Mouse (Mus musculus): ENCODE measurements around the gene Olfr1128. TPM values are rescaled to one million over a fixed set of nuclear protein-coding genes. Genes with fewer than 3 reads are reported as not detected.
"Not testable (repeated sequence)": the region's sequence is repeated elsewhere in the genome, so short reads cannot be mapped to it uniquely, and the experiment has no call there.

Gene Olfr1128
- polyA plus RNA-seq, 1 experiment from 2014 or later: not detected

- H3K9me3 ChIP-seq (ENCODE audit: control insufficient read depth, low read length): no peaks in the 10 kb centered on the region
- H3K27me3 ChIP-seq (ENCODE audit: control insufficient read depth, insufficient read depth, low read length): no peaks in the 10 kb centered on the region
- DNase-seq (ENCODE audit: low spot score): no peak
- no peak within 1 kb of the TSS for H3K4me3 ChIP-seq (ENCODE audit: low read depth, low read length)
- H3K9ac ChIP-seq (ENCODE audit: low read depth, low read length): no peak within 1 kb of the TSS
- H3K36me3 ChIP-seq (ENCODE audit: control insufficient read depth, insufficient read depth, low read length): no peaks in the 10 kb centered on the region
- no peak within 1 kb of the TSS for H3K4me2 ChIP-seq (replicated peaks; ENCODE audit: low read depth, low read length)
- no peak within 1 kb of the TSS for H3K27ac ChIP-seq (ENCODE audit: low read depth, low read length)
- H3K4me1 ChIP-seq (replicated peaks; ENCODE audit: control insufficient read depth, insufficient read depth, low read length): no peaks in the 10 kb centered on the region
- 86% methylated on average over 6 of the region's 6 CpGs for whole genome bisulfite sequencing
- ATAC-seq (ENCODE audit: low FRiP score): no peak
Observed at GRCm38 (mm10) chr2:87506265-87506664, 39.1 kb downstream of the Olfr1128 start, which contains the start of gene Pramel6. Pramel6 (plus strand) TSS chr2:87506565.

DNA sequence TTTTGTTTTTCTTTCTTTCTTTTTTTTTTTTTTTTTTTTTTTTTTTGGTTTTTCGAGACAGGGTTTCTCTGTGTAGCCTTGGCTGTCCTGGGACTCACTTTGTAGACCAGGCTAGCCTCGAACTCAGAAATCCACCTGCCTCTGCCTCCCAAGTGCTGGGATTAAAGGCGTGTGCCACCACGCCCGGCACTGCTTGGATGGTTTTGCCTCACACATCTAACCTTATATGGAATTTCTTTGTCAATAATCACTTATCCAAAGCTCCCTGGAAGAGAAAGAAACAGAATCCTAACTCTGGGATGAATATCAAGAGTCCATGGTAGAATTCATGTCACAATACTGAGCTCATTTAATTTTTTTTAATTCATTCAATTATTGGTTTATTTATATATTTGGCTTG lies 48.3 kb downstream of the Olfr1128 start, which contains the start of gene Pramel7:
Gene Pramel7 (minus strand): TSS at position 101 of the 400 bp plus-strand sequence.
- ATAC-seq (ENCODE audit: low FRiP score); DNase-seq (ENCODE audit: low spot score): not testable (repeated sequence)
- 93% methylated on average over 3 of the region's 5 CpGs for WGBS

More for the DNA sequence above, 48.3 kb downstream of the Olfr1128 start, which contains the start of gene Pramel7:
- not testable (repeated sequence) for H3K4me2 ChIP-seq (replicated peaks; ENCODE audit: low read depth, low read length); H3K9me3 ChIP-seq (ENCODE audit: control insufficient read depth, low read length); H3K9ac ChIP-seq (ENCODE audit: low read depth, low read length); H3K36me3 ChIP-seq (ENCODE audit: control insufficient read depth, insufficient read depth, low read length); H3K4me3 ChIP-seq (ENCODE audit: low read depth, low read length); H3K27ac ChIP-seq (ENCODE audit: low read depth, low read length); H3K4me1 ChIP-seq (replicated peaks; ENCODE audit: control insufficient read depth, insufficient read depth, low read length); H3K27me3 ChIP-seq (ENCODE audit: control insufficient read depth, insufficient read depth, low read length)

Other genes with a start within 250 kb of the Olfr1128 start
- gene Olfr1118, start 238.0 kb downstream of the Olfr1128 start, polyA plus RNA-seq (2014; fragmentation: Nextera tagmentation; extraction: Ambion mirVana): not detected in 2 replicates
- gene Olfr1120, start 190.7 kb downstream of the Olfr1128 start, polyA plus RNA-seq (2014; fragmentation: Nextera tagmentation; extraction: Ambion mirVana): not detected in 2 replicates
- not detected in 2 replicates for gene Olfr1121, start 175.6 kb downstream of the Olfr1128 start, polyA plus RNA-seq (2014; fragmentation: Nextera tagmentation; extraction: Ambion mirVana)
- not detected in 2 replicates for gene Olfr1122, start 159.7 kb downstream of the Olfr1128 start, polyA plus RNA-seq (2014; fragmentation: Nextera tagmentation; extraction: Ambion mirVana)
- not detected in 2 replicates for gene Olfr1123, start 128.9 kb downstream of the Olfr1128 start, polyA plus RNA-seq (2014; fragmentation: Nextera tagmentation; extraction: Ambion mirVana)
- gene Olfr1124, start 115.3 kb downstream of the Olfr1128 start, polyA plus RNA-seq (2014; fragmentation: Nextera tagmentation; extraction: Ambion mirVana): 0.06 and 0.09 TPM in 2 replicates
- not detected in 2 replicates for gene Olfr1126, start 91.6 kb downstream of the Olfr1128 start, polyA plus RNA-seq (2014; fragmentation: Nextera tagmentation; extraction: Ambion mirVana)
- gene Pramel7, start 48.4 kb downstream of the Olfr1128 start, polyA plus RNA-seq (2014; fragmentation: Nextera tagmentation; extraction: Ambion mirVana): not detected in 2 replicates
- not detected in 2 replicates for gene Pramel6, start 39.0 kb downstream of the Olfr1128 start, polyA plus RNA-seq (2014; fragmentation: Nextera tagmentation; extraction: Ambion mirVana)
- gene Olfr153, start 13.7 kb downstream of the Olfr1128 start, polyA plus RNA-seq (2014; fragmentation: Nextera tagmentation; extraction: Ambion mirVana): not detected in 2 replicates
- not detected in 2 replicates for gene Olfr1129, start 28.4 kb upstream of the Olfr1128 start, polyA plus RNA-seq (2014; fragmentation: Nextera tagmentation; extraction: Ambion mirVana)
- not detected in 2 replicates for gene Olfr1130, start 60.7 kb upstream of the Olfr1128 start, polyA plus RNA-seq (2014; fragmentation: Nextera tagmentation; extraction: Ambion mirVana)
- gene Olfr1131, start 81.6 kb upstream of the Olfr1128 start, polyA plus RNA-seq (2014; fragmentation: Nextera tagmentation; extraction: Ambion mirVana): not detected in 2 replicates
- not detected in 2 replicates for gene Olfr1132, start 92.0 kb upstream of the Olfr1128 start, polyA plus RNA-seq (2014; fragmentation: Nextera tagmentation; extraction: Ambion mirVana)
- not detected in 2 replicates for gene Olfr1133, start 101.8 kb upstream of the Olfr1128 start, polyA plus RNA-seq (2014; fragmentation: Nextera tagmentation; extraction: Ambion mirVana)
- not detected in 2 replicates for gene Olfr1134, start 112.9 kb upstream of the Olfr1128 start, polyA plus RNA-seq (2014; fragmentation: Nextera tagmentation; extraction: Ambion mirVana)
- not detected in 2 replicates for gene Olfr1135, start 128.1 kb upstream of the Olfr1128 start, polyA plus RNA-seq (2014; fragmentation: Nextera tagmentation; extraction: Ambion mirVana)
- gene Olfr1136, start 148.4 kb upstream of the Olfr1128 start, polyA plus RNA-seq (2014; fragmentation: Nextera tagmentation; extraction: Ambion mirVana): not detected in 2 replicates
- not detected in 2 replicates for gene Olfr1137, start 167.6 kb upstream of the Olfr1128 start, polyA plus RNA-seq (2014; fragmentation: Nextera tagmentation; extraction: Ambion mirVana)
- not detected in 2 replicates for gene Olfr1138, start 194.4 kb upstream of the Olfr1128 start, polyA plus RNA-seq (2014; fragmentation: Nextera tagmentation; extraction: Ambion mirVana)
- not detected in 2 replicates for gene Olfr1140, start 198.2 kb upstream of the Olfr1128 start, polyA plus RNA-seq (2014; fragmentation: Nextera tagmentation; extraction: Ambion mirVana)
- not detected in 2 replicates for gene Olfr1141, start 208.4 kb upstream of the Olfr1128 start, polyA plus RNA-seq (2014; fragmentation: Nextera tagmentation; extraction: Ambion mirVana)
- gene Olfr152, start 233.9 kb upstream of the Olfr1128 start, polyA plus RNA-seq (2014; fragmentation: Nextera tagmentation; extraction: Ambion mirVana): not detected in 2 replicates